Mouse (Mus musculus) lung, adult 18-20 months (tissue): Measurements from ENCODE around the gene Prrt3.

Source experiments
- DNase-seq, 2 experiments: peaks; one replicate each; pipeline ENCODE4 v3.0.0; 2022; ENCODE audit warnings: mixed read lengths in 2 of 2

The Prrt3 gene

GRCm38 (mm10) chr6:113501388-113502084 lies at the start of gene Prrt3:
Gene Prrt3 (minus strand): TSS chr6:113501931.
- DNase-seq: no peak

GRCm38 (mm10) chr6:113543906-113544481 lies 42.3 kb upstream of the Prrt3 start:
- DNase-seq: no peak

GRCm38 (mm10) chr6:113541610-113542009 lies 39.9 kb upstream of the Prrt3 start:
- no peak for DNase-seq

GRCm38 (mm10) chr6:113534886-113535285 lies 33.2 kb upstream of the Prrt3 start:
- no peak for DNase-seq

- DNase-seq: no peak
Observed at GRCm38 (mm10) chr6:113531840-113532404, 30.2 kb upstream of the Prrt3 start.

GRCm38 (mm10) chr6:113530932-113531839 lies 29.5 kb upstream of the Prrt3 start, which contains the start of the genes Emc3 and Fancd2:
Gene Emc3 (minus strand): TSS chr6:113531652.
Gene Fancd2 (plus strand): TSS chr6:113531682.
- peak; percentile 87 to 88 for DNase-seq

- no peak for DNase-seq
Observed at GRCm38 (mm10) chr6:113523420-113523819, 21.7 kb upstream of the Prrt3 start.

GRCm38 (mm10) chr6:113522310-113522709 lies 20.6 kb upstream of the Prrt3 start:
- DNase-seq: no peak

- DNase-seq: no peak
Observed at GRCm38 (mm10) chr6:113517434-113518080, 15.8 kb upstream of the Prrt3 start.

GRCm38 (mm10) chr6:113514600-113514999 lies 12.9 kb upstream of the Prrt3 start:
- no peak for DNase-seq

GRCm38 (mm10) chr6:113513944-113514343 lies 12.2 kb upstream of the Prrt3 start:
- DNase-seq: no peak

- no peak for DNase-seq
Observed at GRCm38 (mm10) chr6:113508947-113509280, 7.2 kb upstream of the Prrt3 start.

GRCm38 (mm10) chr6:113508272-113508946 lies 6.7 kb upstream of the Prrt3 start:
- no peak for DNase-seq

- no peak for DNase-seq
Observed at GRCm38 (mm10) chr6:113507130-113507529, 5.4 kb upstream of the Prrt3 start.

- no peak for DNase-seq
Observed at GRCm38 (mm10) chr6:113505689-113506088, 4.0 kb upstream of the Prrt3 start.

- DNase-seq: no peak
Observed at GRCm38 (mm10) chr6:113502801-113503200, 1.1 kb upstream of the Prrt3 start.

- no peak for DNase-seq
Observed at GRCm38 (mm10) chr6:113499346-113499745, 2.4 kb downstream of the Prrt3 start.

- DNase-seq: no peak
Observed at GRCm38 (mm10) chr6:113495071-113495675, 6.6 kb downstream of the Prrt3 start.

- peak; percentile 81 to 82 for DNase-seq
Observed at GRCm38 (mm10) chr6:113494258-113494788, 7.4 kb downstream of the Prrt3 start.

- DNase-seq: no peak
Observed at GRCm38 (mm10) chr6:113492101-113492864, 9.4 kb downstream of the Prrt3 start.

GRCm38 (mm10) chr6:113489410-113489809 lies 12.3 kb downstream of the Prrt3 start:
- DNase-seq: no peak
